Mouse (Mus musculus) gastrocnemius, postnatal 14 days (tissue): ENCODE measurements around the gene 2810408A11Rik. TPM values are rescaled to one million over a fixed set of nuclear protein-coding genes. Genes with fewer than 3 reads are reported as not detected.
A peak's percentile ranks its signal among the peaks of the same experiment; 100 is the strongest.
"Not testable (repeated sequence)": the region's sequence is repeated elsewhere in the genome, so short reads cannot be mapped to it uniquely, and the experiment has no call there.

ENCODE experiments used
- DNase-seq: peaks from one replicate; pipeline ENCODE4 v3.0.0; 2021; ENCODE audit warnings: mixed read lengths
- intact Hi-C: fragments of 180-260 bp; cut with DNase I; formaldehyde crosslinking; loops from one replicate; pipeline ENCODE4 v1.15.1; 2025; ENCODE audit warnings: low total_unique reads
- total RNA-seq, 2 experiments: library from RNA; stranded (reverse); gene quantifications; 2 replicates each; pipeline ENCODE4 v1.2.3; 2021

Gene 2810408A11Rik
- total RNA-seq, 2 experiments from 2014 or later = 0.62 to 0.84 TPM

DNA sequence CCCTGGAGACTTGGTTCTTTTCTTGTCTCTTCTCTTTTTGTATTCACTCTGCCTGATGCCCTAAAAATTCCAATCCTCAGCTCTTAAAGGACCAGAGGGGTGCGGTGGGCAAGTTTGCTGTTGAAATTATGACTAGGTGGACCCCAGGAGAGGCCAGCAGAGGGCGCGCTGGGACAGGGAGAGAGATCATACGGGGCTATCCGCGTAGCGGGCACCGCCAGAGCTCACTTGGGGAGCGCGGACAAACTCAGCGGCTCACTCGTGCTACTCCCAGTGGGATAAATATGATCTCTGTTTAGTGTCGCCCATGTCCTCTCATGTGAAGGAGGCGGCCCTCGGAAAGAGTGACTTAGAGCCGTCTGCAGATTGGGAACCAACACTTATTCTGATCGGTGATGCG lies 33.4 kb upstream of the 2810408A11Rik start:
- intact Hi-C loops = loop anchor here (10.0 kb wide), 1 partner anchor 71 kb away; the partner anchor contains the start of gene Dvl2
- peak; percentile 96 for DNase-seq

DNA sequence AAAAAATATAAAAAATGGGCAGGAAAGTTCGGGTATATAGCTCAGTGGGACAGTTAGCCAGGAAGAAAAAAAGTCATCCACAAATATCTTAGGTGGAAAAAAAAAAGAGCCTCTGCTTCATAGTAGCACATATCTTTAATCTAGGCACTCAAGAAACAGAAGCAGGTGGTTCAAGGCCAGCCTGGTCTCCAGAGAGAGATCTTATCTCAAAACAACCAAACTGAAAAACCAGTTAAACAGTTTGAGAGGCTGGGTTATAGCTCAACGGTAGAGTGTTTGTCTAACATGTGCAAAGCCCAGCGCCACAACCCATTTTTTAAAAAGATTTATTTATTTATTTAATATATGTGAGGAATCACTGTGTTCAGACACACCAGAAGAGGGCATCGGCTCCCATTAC lies 32.3 kb upstream of the 2810408A11Rik start:
- no peak for DNase-seq
- intact Hi-C loops = loop anchor here (10.0 kb wide), 1 partner anchor 72 kb away; the partner anchor contains the start of gene Dvl2

DNA sequence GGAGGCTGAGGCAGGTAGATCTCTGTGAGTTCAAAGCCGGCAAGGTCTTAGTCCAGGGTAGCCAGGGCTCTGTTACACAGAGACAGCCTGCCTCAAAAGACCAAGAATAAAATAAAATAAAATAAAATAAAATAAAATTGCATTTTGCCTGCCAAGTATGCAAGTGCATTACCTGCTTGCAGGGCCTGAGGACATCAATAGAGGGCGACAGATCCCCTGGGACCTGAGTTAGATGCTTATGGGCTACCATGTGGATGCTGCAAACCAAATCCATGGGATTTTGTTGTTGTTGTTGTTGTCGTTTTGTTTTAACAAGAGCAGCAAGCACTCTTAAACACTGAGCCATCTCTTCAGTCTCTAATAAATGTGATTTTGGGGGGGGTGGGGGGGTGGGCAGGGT lies 31.5 kb upstream of the 2810408A11Rik start:
- no peak for DNase-seq
- intact Hi-C loops = loop anchor here (10.0 kb wide), 1 partner anchor 73 kb away; the partner anchor contains the start of gene Dvl2

DNA sequence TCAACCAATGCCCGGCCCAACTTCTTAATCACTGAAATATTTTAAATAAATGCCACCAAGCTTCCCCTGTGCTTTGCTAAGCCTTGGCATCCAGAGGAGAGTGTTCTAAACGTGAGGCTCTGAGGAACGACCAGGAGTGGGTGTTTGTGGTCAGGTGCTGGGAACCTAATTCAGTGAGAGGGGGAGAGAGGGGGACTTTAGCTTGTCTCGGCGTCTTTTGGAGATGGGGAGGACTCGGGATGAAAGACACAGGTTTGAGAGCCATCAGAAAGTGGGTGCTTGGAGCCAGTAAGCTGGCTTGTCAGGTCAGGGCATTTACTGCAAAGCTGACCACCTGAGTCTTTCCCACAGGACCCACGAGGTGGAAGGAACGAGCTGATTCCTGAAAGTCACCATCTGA lies 31.0 kb upstream of the 2810408A11Rik start:
- DNase-seq = no peak
- intact Hi-C loops = loop anchor here (10.0 kb wide), 1 partner anchor 73 kb away; the partner anchor contains the start of gene Dvl2

- intact Hi-C loops = loop anchor here (10.0 kb wide), 1 partner anchor 74 kb away; the partner anchor contains the start of gene Dvl2
Measured at GRCm38 (mm10) chr11:69930967-69931537, 30.3 kb upstream of the 2810408A11Rik start.

DNA sequence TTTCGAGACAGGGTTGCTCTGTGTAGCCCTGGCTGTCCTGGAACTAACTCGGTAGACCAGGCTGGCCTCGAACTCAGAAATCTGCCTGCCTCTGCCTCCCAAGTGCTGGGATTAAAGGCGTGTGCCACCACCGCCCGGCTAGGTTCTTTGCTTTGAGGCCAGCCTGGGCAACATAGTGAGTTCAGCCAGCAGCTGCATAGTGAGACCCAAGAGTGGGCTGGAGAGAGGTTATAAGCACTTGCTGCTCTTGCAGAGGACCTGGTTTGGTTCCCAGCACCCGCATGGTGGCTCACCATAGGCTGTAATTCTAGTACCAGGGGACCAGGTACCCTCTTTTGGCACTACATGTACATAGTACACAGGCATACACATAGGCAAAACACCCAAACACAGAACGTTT lies 29.4 kb upstream of the 2810408A11Rik start:
- intact Hi-C loops = loop anchor here (10.0 kb wide), 1 partner anchor 75 kb away; the partner anchor contains the start of gene Dvl2
- DNase-seq = not testable (repeated sequence)

More at GRCm38 (mm10) chr11:69930967-69931537, 30.3 kb upstream of the 2810408A11Rik start:
- DNase-seq = no peak

DNA sequence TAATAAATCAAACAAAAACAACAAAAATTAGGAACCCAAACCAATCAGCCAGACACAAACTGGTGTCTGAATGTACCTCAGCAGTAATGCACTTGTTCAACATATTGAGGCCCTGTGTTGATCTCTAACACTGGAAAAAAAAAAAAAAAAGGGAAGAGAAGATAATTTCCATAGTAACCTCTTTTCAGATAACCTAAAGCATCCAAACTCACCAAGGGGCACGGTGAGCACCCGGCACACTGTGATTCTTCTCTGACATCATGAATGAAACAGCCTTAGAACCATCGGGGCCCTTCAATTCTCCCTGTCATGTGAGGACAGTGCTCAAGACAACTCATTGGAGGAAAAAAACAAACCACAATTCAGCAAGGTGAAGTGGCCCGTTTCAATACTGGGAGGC lies 28.9 kb upstream of the 2810408A11Rik start:
- no peak for DNase-seq
- intact Hi-C loops = loop anchor here (10.0 kb wide), 1 partner anchor 75 kb away; the partner anchor contains the start of gene Dvl2

- DNase-seq = no peak
- intact Hi-C loops = no loop called here
Measured at GRCm38 (mm10) chr11:69927501-69927900, 26.7 kb upstream of the 2810408A11Rik start.

DNA sequence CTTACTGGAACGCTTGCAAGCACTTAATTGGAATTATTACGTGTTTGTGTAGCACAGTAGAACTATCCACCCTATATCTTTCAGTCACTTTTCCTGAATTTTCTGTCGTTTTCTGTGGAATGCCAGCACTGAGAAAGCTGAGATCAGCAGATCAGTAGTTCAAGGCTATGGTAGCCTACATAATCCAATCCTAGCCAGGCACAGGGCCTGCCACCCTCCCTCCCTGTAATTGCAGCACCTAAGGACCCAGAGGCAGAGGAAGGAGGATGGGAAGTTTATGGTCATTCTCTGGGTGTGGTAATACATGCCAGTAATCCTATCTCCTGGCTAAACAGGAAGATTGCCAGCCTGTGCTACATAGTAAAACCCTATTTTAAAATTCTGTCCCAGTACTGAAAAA lies 22.0 kb upstream of the 2810408A11Rik start:
- no peak for DNase-seq
- intact Hi-C loops = no loop called here

GRCm38 (mm10) chr11:69922012-69922756 lies 21.4 kb upstream of the 2810408A11Rik start:
- intact Hi-C loops = no loop called here
- no peak for DNase-seq

DNA sequence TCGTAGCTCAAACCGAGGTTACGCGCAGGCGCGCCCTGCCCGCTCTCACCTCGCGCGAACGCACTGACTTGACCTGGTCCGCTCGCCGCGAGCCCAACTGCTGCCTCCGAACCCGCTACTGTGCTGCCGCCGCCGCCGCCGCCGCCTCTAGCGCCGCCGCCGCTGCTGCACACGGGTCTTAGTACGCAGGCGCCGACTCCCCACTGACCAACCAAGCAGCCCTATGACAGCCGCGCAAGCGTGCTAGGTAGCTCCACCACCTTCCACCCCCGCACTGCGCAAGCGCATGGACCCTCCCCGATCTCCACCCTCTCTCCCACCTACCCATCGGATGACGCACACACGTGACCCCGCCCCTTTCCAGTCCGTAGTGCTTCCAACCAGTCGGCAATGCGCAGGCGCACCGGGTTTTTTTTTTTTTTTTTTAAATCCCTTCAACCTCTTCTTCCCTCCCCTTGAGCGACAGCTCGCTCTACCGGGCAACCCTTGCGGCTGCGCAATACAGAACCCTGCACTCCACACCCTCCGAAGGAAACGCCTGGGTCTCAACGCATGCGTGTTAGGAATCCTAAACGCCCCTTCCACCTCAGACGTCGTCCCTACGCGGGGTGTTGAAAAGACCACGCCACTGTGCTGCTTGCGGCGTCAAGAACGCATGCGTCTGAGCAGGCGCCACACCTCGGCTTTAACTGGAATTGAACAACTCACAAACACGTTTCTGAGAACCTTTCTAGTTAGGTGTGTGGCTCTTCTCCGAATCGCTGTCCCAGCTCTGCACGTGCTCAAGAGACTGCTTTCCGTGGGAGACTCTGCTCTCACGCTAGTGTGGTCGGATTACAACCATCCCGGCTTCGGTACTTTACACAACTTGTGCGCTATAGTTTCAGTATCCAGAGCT lies 20.6 kb upstream of the 2810408A11Rik start, which contains the start of gene Eif5a:
Gene Eif5a, minus strand, starts transcription at position 845 of the 898 bp plus-strand sequence.
- intact Hi-C loops = no loop called here
- DNase-seq = peak; percentile 100

DNA sequence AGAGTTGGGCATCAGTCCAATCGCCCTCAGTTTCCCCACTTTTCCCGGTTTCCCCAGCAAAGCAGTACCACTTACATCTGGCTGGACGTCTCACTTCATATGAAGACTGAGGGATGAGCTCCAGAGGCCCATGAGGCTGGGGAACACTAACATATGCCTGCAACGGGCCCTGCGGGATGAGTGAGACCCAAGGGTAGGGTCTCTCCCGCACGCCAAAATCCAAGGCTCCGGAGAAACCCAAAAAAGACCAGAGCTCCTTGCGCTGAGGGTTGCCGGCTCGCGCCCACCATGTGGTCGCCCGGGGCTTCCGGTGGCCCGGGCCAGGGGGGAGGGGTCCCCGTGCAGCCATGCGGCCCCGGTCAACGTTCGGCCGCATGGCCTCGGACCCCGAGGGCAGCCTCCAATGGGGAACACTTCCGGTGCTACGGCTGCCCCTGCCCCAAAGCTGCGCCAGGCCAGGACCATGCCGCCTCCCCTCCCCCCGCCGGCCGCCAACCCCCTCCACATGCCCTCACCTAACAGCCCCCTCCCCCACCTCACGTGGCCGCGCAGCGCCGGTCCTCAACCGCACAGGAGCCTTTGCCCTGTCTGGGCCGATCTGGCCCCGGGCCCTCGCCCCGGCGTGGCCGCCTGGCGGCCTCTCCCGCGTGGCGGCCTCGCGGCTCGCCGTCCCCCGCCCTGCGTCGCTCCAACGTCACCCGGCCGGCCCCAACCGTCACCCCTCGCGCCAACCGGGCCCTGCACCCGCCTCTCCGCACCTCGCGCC lies 19.7 kb upstream of the 2810408A11Rik start:
- DNase-seq = peak; percentile 69

DNA sequence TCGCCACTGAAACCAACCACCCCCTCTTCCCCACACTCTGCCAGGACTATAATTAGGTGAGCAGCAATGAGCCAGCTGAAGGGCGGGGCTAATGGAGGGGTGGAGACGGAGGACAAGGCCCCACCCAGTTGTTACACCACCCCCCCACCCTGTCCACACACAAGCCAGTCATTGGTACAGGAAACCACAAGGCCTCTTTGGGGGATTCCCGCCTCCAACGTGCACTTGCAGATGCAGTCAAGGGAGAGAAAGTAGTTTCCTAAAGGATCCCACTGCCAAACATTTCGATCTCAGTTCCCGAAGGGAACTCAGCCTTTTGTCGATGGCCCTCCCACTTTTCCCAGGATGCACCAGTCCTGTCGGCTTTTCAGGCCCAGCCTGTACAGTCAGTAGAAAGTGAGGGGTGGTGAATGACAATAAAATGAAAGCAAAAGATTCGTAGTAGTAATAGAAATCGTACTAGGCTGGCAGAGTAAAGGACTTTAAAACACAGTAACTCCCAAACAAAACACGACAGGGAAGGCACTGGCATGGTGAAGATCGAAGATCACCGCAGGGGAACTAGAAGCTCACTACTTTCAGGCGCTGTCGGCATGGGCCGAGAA lies 19.0 kb upstream of the 2810408A11Rik start:
- intact Hi-C loops = no loop called here
- DNase-seq = peak; percentile 86

More for the DNA sequence above, 19.7 kb upstream of the 2810408A11Rik start:
- intact Hi-C loops = no loop called here

GRCm38 (mm10) chr11:69919053-69919452 lies 18.3 kb upstream of the 2810408A11Rik start:
- intact Hi-C loops = no loop called here
- DNase-seq = no peak

DNA sequence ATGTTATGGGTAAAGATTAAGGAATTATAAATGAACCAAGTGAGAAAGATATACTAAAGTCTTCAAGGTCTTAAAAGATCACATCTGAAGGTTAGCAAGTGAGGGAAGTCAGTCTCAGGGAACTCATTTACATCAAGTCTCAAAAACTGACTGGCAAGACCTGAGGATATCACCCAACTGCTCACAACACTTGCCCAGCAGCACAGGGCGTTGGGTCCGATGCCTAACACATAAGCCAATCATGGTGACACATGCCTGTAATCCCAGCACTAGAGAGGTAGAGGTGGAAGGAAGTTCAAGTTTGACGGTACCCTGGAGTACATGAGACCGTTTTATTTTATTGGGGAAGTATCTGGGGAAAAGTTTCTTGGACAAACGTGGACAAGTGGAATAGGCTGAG lies 17.3 kb upstream of the 2810408A11Rik start:
- no peak for DNase-seq
- intact Hi-C loops = no loop called here

GRCm38 (mm10) chr11:69917379-69917948 lies 16.7 kb upstream of the 2810408A11Rik start:
- no peak for DNase-seq
- intact Hi-C loops = no loop called here

- DNase-seq, intact Hi-C loops: not testable (repeated sequence)
Measured at GRCm38 (mm10) chr11:69916652-69917378, 16.0 kb upstream of the 2810408A11Rik start.
